Mouse (Mus musculus): ENCODE results near the gene 1700037C18Rik. TPM values are rescaled to one million over a fixed set of nuclear protein-coding genes. Genes with fewer than 3 reads are reported as not detected.
A peak's percentile ranks its signal among the peaks of the same experiment; 100 is the strongest.

1700037C18Rik gene
- total RNA-seq, 2 experiments from 2014 or later = 3.8 to 5.1 TPM

GRCm38 (mm10) chr16:3872216-3873047 lies 36.1 kb downstream of the 1700037C18Rik start, which contains the start of gene Naa60:
Naa60 (plus strand) TSS chr16:3872375.
- DNase-seq = peak; percentile 94

GRCm38 (mm10) chr16:3871815-3872214 lies 36.7 kb downstream of the 1700037C18Rik start:
- DNase-seq = no peak

GRCm38 (mm10) chr16:3859254-3859653 lies 49.2 kb downstream of the 1700037C18Rik start:
- no peak for DNase-seq

DNA sequence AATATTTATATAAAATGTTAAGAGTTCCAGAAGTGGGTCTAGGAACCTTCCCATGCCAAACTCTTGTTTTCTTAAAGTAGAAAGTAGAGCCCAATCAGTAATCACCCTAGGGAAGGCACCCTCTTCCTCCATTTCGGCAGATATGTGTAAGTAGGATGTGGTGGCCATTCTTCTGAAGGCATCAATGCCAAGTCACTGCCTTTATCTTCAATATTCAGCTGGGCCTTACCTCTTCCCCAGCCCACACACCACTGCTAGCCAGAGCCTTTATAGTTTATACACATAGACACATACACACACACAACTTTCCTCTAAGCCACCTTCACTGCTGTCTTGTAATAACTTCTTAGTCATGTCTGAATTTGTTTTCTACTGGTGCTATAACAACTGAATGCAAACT lies 52.7 kb downstream of the 1700037C18Rik start:
- DNase-seq = no peak

GRCm38 (mm10) chr16:3854437-3855182 lies 53.9 kb downstream of the 1700037C18Rik start:
- DNase-seq = no peak

GRCm38 (mm10) chr16:3852586-3852985 lies 55.9 kb downstream of the 1700037C18Rik start:
- DNase-seq = no peak

DNA sequence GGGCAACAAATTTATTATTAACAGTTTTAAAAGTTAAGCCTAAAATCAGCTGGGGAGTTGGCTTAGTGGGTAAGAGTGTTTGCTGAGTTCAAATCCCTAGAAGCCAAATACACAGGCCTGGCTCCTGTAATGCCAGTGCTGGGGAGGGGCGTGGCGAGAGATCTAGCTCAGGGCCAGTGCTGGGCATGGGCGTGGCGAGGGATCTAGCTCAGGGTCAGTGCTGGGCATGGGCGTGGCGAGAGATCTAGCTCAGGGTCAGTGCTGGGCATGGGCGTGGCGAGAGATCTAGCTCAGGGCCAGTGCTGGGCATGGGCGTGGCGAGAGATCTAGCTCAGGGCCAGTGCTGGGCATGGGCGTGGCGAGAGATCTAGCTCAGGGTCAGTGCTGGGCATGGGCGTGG lies 57.2 kb downstream of the 1700037C18Rik start:
- DNase-seq = peak; percentile 65

DNA sequence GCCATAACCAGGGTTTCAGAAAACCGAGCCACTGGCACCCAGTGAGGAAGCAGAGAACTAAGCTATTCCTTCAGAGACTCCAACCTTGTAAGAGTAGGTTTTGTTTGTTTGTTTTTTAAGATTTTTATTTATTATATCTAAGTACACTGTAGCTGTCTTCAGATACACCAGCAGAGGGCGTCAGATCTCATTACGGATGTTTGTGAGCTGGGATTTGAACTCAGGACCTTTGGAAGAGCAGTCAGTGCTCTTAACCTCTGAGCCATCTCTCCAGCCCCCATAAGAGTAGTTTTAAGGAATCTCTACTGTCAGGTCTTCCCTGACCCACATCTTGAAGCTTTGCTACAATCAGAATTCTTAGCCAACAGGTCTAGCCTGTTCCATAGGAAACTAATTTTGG lies 60.1 kb downstream of the 1700037C18Rik start:
- no peak for DNase-seq

- no peak for DNase-seq
These were observed 60.6 kb downstream of the 1700037C18Rik start for GRCm38 (mm10) chr16:3847871-3848270.

DNA sequence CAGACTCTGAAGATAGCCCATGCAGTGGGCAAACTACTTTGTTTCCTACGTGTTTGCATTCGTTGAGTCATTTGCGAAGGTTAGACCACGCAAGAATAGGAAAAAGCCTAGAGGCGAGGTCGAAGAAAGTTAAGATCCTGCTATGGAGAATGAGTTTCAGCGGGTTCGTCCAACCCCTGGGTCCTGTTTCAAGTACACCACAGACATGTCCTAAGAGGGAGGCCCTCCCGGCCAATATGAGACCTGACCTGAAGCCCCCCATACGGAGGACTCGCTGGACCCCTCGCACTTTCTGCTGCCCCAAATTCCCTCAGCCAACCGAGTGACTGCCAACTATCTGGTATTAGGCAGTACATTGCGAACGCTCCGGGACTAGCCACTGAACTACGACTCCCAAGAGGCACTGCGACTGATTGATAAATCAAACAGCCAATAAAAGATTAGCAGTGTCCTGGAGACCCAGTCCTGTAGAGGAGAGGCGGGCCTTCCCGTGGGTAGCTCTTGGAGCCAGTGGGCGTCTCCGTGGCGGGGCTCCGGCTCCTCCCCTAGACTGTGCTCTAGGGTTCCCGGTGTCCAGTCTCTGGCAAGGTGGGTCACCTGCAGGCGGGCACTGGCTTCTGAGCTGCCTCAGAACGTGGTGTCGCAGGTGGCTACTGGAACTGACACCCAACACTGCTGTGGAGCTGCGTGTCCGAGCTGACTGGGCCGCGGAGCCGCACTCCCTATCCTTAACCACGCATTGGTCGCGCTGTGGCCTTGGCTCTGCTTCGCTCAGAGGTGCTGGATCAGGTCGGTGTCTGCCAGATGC lies 61.6 kb downstream of the 1700037C18Rik start, which contains the start of gene Zfp174:
TSS of gene Zfp174 (plus strand) at position 558 of the 808 bp plus-strand sequence.
- peak; percentile 94 for DNase-seq

Small RNA genes lying within 50 kb of the gene (microRNA-seq; reads per million reads assigned to microRNA genes)
- gene Gm23493 = not detected

Other genes starting within 250 kb of the 1700037C18Rik start
- under 1 TPM; 0.15 TPM for gene Mefv, start 190.6 kb downstream of the 1700037C18Rik start, total RNA-seq (2021)
- 10 to 100 TPM; 16.1 to 21.1 TPM for gene Zfp263, start 164.6 kb downstream of the 1700037C18Rik start, total RNA-seq (2021)
- not detected for gene Olfr15, start 77.8 kb downstream of the 1700037C18Rik start, total RNA-seq (2021)
- gene Zfp174, start 61.4 kb downstream of the 1700037C18Rik start, total RNA-seq (2021) = 10 to 100 TPM in 1 of 2 experiments, 1 to 10 TPM in 1; 4.2 to 11.0 TPM
- gene Naa60, start 36.3 kb downstream of the 1700037C18Rik start, total RNA-seq (2021) = 10 to 100 TPM; 71.5 to 79.4 TPM
- 10 to 100 TPM; 14.4 to 14.8 TPM for gene Zfp597, start 24.1 kb downstream of the 1700037C18Rik start, total RNA-seq (2021)
- 1 to 10 TPM; 1.1 to 1.2 TPM for gene Gm20695, start 24.0 kb downstream of the 1700037C18Rik start, total RNA-seq (2021)
- gene Cluap1, start 112 bp upstream of the 1700037C18Rik start, total RNA-seq (2021) = 10 to 100 TPM; 15.0 to 21.8 TPM
- 1 to 10 TPM; 2.5 to 5.5 TPM for gene Nlrc3, start 67.9 kb upstream of the 1700037C18Rik start, total RNA-seq (2021)
- gene Slx4, start 95.1 kb upstream of the 1700037C18Rik start, total RNA-seq (2021) = 10 to 100 TPM; 19.8 to 21.3 TPM
- gene Dnase1, start 128.3 kb upstream of the 1700037C18Rik start, total RNA-seq (2021) = not detected
- gene Trap1, start 169.1 kb upstream of the 1700037C18Rik start, total RNA-seq (2021) = 100 to 1,000 TPM; 189 to 198 TPM